Mouse (Mus musculus) liver, adult (tissue): ENCODE measurements around the gene Atrx.

Source experiments
- GATA4 ChIP-seq: IDR thresholded peaks from 2 replicates; pipeline ENCODE4 v1.6.1; 2014; ENCODE audit warnings: mild to moderate bottlenecking, low read length; ENCODE audit not compliant: insufficient replicate concordance

Gene Atrx

DNA sequence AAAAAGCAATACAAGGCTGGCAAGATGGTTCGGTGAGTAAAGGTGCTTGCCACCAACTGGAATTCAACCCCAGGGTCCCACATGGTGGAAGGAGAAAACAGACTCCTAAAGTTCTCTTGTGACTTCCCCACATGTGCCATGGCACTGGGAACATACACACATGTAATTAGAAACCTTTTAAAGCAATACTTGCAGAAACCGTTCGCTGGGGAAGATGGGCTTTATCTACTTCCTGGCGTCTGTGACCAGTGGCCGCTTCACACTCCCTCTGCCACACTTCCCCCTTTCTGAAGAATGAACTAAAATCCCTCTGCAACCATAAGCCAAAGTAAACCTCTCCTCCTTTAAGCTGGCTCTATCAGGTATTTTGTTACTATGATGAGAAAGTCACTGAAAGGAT is 104.7 kb downstream of the Atrx start:
- no peak for TF ChIP-seq GATA4

DNA sequence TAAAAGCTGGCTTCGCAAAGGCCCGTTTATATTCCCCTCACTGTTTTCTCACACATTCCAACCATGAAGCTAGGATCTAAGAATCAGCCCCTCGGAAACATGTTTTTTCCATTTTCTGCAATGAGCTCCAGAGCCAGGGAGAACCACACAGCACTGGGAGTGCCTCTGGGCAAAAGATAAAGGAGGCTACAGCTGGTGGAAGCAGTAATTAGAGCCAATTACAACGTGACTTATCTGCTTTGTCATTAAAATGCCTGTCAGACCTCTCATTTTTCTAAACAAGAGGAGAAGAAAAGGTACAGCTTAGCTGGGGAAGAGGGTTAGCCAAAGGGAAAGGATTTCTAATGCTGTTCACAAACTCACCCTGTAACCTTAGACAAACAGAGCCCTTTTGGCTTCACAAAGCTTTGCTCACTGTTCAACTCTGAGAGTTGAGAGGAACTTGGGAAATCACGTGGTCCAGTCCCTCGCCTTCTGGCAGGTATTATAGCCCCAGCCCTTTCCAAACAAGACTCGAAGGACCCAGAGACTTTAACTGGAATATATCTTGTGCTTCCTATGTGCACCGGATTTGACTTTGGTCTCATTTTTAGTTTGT is 134.3 kb downstream of the Atrx start:
- no peak for TF ChIP-seq GATA4

DNA sequence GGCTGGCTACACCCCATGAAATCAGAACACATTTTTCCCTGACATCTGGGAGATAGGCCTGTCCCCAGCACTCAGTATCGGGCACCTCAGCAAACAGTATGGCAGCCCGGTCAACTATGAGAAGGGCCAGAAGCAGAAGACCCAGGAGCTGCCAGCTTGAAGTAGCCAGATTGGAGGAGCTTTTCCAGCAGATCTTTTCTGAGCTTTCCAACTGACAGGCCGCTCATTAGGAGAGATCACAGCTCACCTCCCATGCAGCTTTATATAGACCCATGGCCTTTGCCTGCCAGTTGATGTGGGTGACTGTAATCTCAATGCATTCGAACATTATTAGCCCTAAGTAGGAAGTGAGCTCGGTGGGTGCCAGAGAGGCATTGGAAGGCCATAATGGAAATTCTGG is 155.9 kb downstream of the Atrx start:
- TF ChIP-seq GATA4 = no peak

DNA sequence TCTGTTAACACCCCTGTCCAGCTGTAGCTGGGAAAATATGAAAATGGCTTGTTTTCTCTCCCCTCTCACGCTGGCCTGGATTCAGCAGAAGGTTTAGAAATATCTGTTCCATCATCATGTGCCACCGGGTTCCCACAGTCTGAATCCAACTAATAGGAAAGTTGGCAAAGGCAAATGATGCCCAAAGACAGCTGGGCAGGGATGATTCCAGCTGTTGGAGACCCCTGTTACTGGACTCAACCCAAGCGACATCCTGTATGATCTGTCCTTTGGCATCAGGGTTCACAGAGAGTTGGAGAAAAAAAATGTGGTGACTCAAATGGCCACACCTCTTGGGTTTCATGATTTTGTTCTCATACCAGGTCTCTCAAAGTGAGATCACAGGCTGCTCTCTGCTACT is 161.3 kb downstream of the Atrx start:
- TF ChIP-seq GATA4 = no peak

DNA sequence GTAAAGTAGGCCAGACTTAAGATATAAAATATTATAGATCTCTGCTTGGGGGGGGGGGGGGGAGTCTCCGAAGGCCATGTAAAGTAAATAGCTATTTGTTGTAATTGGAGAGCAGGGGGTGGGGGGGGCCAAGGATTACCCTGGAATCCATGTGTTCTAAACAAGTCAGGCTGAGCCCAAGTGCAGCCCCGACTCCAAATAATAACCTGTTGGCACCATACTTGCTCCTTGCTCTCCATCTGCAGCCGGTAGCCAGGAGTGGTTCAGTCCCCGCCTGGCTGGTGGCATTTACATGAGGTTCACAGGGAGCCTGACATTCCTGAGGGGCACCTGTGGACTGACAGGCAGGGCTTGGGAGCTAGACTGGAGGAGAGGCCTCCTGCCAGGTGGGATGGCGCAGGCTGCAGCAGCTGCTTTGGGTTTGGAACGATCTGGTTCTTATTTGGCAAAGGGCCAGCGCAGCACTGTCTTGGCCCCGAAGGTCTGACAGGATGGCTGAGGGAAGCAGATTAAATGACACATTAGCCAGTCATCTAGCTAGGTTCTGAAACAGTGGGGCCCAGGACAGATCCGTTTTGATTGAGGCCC is 161.9 kb downstream of the Atrx start:
- no peak for TF ChIP-seq GATA4

DNA sequence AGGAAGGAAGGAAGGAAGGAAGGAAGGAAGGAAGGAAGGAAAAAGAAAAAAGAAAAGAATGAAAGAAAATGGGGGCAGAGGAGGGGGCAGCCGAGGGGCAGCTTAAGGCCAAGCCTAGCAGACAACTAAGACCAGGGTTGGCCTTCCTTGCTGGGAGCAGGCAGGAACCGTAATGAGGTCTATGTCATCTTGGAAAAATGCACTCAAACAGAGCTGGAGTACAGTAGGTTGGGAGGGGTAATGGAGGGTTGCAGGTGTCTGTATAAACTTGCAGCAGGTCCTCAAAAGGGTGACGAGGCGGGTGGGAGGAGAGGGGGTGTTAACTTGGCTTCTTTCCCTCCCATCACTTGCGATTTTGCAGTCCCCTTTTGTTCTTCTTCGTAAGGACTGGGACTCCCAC is 163.2 kb downstream of the Atrx start:
- no peak for TF ChIP-seq GATA4

DNA sequence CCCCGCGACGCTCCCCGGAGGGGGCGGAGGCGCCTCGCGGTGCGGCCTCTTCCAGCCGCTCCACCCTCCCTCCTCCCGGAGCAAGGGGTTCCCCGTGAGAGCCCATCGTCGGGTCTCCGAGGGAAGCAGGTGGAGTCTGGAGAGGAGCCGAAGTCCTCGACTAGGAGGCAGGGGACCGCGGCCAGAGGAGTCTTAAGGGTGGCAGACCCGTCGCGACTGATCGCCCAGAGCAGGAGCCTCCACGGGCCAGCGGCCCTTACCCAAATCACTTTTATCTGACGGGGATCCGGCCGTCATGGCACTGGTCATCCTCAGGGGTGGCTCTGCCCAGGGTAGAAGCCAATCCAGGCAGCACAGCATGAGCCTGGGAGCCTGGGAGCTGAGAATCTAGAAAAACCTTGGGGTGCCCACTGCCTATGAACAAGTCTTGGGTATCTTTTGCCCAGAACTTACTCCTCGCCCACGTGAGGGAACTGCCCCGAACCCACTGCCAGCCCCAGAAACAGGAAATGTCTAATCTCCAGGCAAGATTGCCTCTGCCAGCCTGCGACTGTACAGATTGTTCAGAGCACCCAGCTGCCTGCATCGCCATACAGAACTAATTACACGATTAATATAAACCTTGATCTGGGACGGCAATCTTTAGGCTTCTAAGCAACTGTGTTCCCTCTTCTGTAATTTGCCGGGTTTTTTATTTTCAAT is 164.0 kb downstream of the Atrx start:
- TF ChIP-seq GATA4 = no peak

DNA sequence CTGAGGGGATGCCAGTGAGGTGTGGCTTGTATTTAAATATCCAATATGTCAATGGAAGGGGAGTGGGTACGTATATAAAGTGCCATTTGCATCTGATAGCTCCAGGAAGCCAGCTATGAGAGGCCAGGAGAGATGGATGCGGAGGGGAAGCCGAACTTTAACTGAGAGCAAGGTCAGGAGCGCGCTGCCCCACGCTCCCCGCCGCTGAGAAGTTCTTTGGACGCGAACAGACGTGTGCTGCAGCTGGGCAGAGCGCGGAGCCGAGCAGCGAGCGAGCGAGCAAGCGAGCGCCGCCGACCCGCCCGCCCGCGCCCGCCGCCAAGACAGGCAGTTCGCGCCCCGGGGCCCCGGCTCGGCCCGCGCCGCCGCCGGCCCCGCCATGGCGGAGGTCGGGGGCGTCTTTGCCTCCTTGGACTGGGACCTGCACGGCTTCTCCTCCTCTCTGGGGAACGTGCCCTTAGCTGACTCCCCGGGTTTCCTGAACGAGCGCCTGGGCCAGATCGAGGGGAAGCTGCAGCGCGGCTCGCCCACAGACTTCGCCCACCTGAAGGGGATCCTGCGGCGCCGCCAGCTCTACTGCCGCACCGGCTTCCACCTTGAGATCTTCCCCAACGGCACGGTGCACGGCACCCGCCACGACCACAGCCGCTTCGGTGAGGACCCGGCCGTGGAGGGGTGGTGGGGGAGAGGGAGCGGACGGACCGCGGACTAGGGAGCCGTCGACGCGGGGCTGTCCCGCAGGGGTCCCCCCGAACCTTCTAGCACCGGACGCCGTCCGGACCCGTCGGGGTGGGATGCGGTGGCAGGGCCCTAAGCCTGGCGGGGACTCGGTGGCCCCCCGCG is 164.8 kb downstream of the Atrx start, which contains the start of gene Fgf16:
Fgf16 (plus strand) TSS at position 118 of the 843 bp plus-strand sequence.
- no peak for TF ChIP-seq GATA4

DNA sequence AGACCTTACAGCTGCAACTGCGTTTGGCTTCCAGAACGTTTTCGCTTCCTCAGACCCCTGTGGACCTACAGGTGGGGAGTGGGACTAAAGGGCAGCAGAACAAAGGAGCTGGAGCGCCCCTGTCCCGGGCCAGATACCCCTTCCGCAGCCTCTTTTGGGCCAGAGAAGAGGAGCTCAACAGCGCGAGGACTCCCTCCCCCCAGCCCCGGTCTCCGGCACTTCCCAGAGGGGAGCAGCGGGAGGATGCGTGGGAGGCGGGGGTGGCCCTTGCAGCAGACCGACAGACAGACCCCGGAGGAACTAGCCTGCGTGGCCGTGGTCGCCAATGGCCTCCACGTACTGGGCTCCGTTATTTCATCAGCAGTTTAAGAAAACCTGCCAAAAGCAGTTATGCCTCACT is 165.6 kb downstream of the Atrx start:
- TF ChIP-seq GATA4 = no peak

DNA sequence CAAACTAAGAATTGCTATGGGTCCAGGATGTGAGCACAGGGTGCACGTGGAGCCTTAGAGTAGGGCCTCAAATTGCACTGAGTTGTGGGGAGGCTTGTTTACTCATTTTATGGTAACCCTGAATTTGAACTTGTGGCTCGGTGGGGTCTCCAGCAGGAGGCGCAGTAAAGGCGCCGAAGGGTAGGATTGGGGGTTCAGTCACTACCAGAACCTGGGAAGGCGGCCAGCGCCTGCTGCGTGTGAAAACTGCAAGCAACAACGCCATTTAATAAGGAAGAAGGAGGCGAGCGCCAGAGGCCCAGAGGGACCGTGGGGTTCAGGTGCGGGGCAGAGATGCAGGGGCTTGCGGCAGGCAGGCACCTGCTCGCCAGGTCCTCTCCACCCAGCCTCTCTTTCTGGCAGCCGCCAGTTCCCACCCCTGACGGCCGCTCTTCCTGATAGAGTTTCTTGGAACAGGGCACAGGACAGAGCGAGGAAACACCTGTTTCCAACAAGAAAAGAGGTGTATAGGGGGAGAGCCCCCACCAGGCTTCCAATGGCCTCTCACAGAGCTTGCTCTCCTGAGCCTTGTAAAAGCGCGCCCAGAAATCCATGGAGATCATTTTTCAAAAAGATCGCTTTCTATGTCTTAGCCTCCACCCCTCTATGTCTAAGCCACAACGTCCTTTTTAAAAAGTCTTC is 166.2 kb downstream of the Atrx start:
- no peak for TF ChIP-seq GATA4
